Mouse (Mus musculus) layer of hippocampus, adult 9-11 months (tissue): ENCODE data around the gene Pvalb.

ENCODE experiments used
- DNase-seq: peaks from one replicate; pipeline ENCODE4 v3.0.0; 2022

Gene Pvalb

DNA sequence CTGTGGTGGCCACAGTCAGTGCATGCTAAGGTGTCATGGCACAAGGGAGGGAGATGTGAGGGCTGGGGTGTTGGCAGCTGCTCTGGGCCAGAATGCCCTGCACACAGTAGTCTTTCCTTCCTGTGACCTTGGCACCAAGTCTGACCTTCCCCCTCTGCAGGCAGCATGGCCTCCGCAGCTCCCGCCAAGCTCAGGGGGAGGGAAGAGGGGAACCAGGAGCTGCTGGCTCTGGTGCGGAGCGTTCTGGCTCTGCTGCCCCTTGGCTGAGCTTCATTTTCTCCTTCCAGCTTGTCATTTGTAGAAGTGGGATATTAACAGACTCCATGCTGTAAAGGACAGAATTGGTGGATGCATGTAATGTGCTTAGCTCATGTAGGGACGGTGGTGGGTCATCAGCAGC, 47.9 kb downstream of the Pvalb start:
- DNase-seq, result no peak

DNA sequence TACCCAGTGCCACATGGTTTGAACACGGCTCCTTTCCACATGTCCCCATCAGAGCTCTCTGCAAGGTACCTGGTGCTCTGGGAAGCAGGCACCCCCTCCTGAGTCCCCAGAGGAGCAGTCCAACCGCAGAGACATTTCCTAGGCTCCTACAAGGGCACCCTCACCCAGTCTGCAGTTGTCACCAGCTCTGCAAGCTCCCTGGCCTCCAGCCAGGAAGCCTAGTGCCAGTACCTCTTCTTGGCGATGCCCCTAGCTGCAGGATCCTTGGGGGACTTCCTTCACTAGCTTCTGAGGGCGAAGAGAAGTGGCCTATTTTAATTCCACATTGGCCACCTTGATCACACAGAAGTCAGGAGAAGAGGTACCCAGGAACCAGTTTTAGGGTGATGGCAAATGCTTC, 48.4 kb downstream of the Pvalb start:
- no peak for DNase-seq

DNA sequence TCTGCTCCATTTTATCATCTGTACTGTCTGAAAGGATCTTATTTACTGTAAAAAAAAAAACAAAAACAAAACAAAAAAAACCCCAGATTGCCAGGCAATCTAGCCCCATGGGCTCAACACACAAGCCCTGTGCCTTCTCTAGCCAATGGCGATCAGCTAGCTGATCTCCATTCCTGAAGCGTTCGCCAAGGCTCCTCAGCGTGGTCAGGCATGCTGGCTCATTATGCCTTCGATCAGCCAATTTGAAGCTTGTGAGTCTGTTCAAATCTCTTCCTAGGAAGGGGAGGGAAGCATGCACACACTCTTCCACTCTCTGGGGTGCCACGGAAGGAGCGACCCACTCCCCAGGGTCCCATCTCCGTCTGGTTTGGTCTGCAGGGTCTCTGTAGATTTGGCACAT, 48.9 kb downstream of the Pvalb start:
- no peak for DNase-seq

DNA sequence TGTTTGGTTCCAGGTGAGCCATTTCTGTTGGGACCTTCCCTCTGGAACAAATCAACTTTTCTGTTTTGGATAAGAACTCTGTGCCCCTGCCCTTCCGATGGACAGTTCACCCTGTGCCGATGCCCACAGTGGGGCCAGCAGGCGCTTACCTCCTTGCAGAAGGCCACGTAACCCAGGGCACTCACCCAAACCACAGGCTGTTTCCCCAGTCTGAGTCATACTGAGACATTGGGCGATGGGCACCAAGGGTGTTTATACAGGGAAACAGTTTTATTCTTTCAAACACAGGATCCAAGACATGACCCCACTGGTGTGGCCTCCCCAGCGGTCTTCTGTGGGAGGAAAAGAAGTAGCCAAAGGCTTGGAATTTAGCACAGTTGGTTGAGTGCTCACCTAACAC, 50.8 kb downstream of the Pvalb start:
- DNase-seq, result no peak

DNA sequence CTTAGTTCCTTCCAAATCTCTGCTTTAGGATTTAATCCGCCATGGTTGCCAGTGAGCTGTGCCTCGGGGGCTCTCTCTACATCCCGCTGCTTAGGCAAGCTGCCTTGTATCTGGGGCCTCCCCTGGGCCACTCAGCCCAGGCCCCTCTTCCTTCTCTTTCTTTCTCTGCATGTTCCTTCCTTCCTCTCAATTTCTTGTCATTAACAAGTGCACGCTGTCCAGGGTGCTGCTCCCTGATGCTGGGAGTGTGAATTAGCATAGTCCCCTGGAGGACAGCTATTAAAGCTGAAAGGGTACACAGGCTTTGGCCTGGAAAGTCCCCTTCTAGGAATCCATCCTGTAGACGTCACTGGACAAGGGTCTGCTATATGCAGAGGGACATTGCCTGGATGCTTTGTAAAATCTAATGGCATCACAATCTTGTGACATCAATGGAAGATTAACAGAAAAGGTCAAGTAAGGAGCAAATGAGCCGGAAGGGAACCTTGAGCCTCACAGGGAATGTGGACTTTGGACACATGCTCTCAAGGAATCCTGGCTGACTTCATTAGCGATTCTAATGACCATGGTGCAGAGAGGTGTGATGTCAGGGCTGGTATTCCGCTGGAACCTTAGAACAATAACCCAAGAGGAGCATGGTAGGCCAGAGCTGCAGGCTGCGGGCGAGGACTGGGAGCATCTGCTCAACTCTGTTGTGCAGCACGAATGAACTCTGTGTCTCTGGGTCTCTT, 53.0 kb downstream of the Pvalb start:
- no peak for DNase-seq

DNA sequence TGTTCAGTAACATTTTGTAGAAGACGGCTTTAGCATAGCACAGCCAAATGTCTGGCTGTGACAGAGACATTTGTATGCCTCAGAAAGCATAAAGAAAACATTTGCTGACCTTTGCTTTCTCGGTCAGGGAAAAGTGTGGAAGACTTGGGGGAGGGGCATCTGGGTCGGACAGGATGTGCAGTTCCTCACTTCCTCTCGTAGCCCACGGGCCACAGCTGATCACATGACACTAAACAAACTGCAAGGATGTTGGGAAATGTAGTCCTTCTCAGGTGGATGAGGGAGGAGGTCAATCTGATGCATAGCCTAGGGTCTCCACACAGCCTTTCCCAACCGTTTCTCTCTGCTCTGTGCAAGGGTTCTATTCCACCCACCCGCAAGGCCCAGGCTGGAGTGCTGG, 57.6 kb downstream of the Pvalb start:
- DNase-seq, result no peak
